Mouse (Mus musculus) forebrain, embryonic 11.5 days (tissue): ENCODE measurements around the gene Col4a3bp. TPM values are rescaled to one million over a fixed set of nuclear protein-coding genes. Genes with fewer than 3 reads are reported as not detected.

Experiments used
- ATAC-seq: fragments of 200-750 bp; cut with Nextera tagmentation; replicated peaks from 2 replicates; pipeline ENCODE4 v1.8.0; 2017; ENCODE audit warnings: moderate TSS enrichment; ENCODE audit not compliant: low FRiP score
- DNase-seq: peaks from one replicate; pipeline ENCODE4 v3.0.0-alpha.2; 2017; ENCODE audit warnings: low spot score
- H3K27ac ChIP-seq: fragments of 300-500 bp; sonication (generic); 2 replicates; pipeline ENCODE4 v1.5.1; 2014; ENCODE audit warnings: low read depth, low read length
- H3K27me3 ChIP-seq: fragments of 300-500 bp; sonication (generic); 2 replicates; pipeline ENCODE4 v1.6.1; 2014; ENCODE audit warnings: mild to moderate bottlenecking, low read length, mixed read lengths; ENCODE audit not compliant: control insufficient read depth, insufficient read depth
- H3K36me3 ChIP-seq: fragments of 300-500 bp; sonication (generic); 2 replicates; pipeline ENCODE4 v1.6.1; 2014; ENCODE audit warnings: mild to moderate bottlenecking, low read length, moderate library complexity, mixed read lengths; ENCODE audit not compliant: control insufficient read depth, insufficient read depth
- H3K4me1 ChIP-seq: fragments of 300-500 bp; sonication (generic); replicated peaks from 2 replicates; pipeline ENCODE4 v1.6.1; 2014; ENCODE audit warnings: low read length, mixed read lengths; ENCODE audit not compliant: control insufficient read depth, insufficient read depth
- H3K4me2 ChIP-seq: fragments of 300-500 bp; sonication (generic); 2 replicates; pipeline ENCODE4 v1.6.1; 2014; ENCODE audit warnings: low read depth, mild to moderate bottlenecking, low read length, moderate library complexity, mixed read lengths; ENCODE audit not compliant: severe bottlenecking
- H3K4me3 ChIP-seq: fragments of 300-500 bp; sonication (generic); 2 replicates; pipeline ENCODE4 v1.5.1; 2014; ENCODE audit warnings: low read depth, low read length
- H3K9ac ChIP-seq: fragments of 300-500 bp; sonication (generic); 2 replicates; pipeline ENCODE4 v1.6.1; 2014; ENCODE audit warnings: low read length
- H3K9me3 ChIP-seq: fragments of 300-500 bp; sonication (generic); 2 replicates; pipeline ENCODE4 v1.6.1; 2016; ENCODE audit warnings: low read length, mixed read lengths; ENCODE audit not compliant: control insufficient read depth
- WGBS: fragments of 180-500 bp; shearing (Covaris S2); extraction: QIAGEN DNeasy Blood & Tissue Kit; methylation state at CpG from one replicate; pipeline ENCODE4 v1.1.7; 2014; 5-methylcytosine and 5-hydroxymethylcytosine counted together
- polyA plus RNA-seq: library from polyadenylated mRNA; unstranded; fragments of >200 nt; fragmentation: Nextera tagmentation; extraction: Ambion mirVana; gene quantifications from 2 replicates; pipeline ENCODE4 v1.2.1, GENCODE M21; 2014

Col4a3bp gene
- polyA plus RNA-seq, 1 experiment from 2014 or later = 8.0 TPM

GRCm38 (mm10) chr13:96586540-96586939 lies 44.1 kb downstream of the Col4a3bp start:
- 97% methylated on average over 5 of the region's 5 CpGs for WGBS
- H3K4me1 ChIP-seq = no peaks in the 10 kb centered on the region

GRCm38 (mm10) chr13:96588642-96589041 lies 46.2 kb downstream of the Col4a3bp start:
- DNase-seq = no peak
- H3K36me3 ChIP-seq = no peaks in the 10 kb centered on the region
- H3K27ac ChIP-seq = no peak overlapping the region
- ATAC-seq = no peak
- H3K4me1 ChIP-seq = no peaks in the 10 kb centered on the region
- WGBS = 70% methylated on average over 1 of the region's 1 CpGs
- no peak overlapping the region for H3K9ac ChIP-seq
- H3K4me2 ChIP-seq = no peak overlapping the region
- no peaks in the 10 kb centered on the region for H3K27me3 ChIP-seq
- no peak overlapping the region for H3K4me3 ChIP-seq
- H3K9me3 ChIP-seq = no peaks in the 10 kb centered on the region

More at GRCm38 (mm10) chr13:96586540-96586939, 44.1 kb downstream of the Col4a3bp start:
- no peaks in the 10 kb centered on the region for H3K9me3 ChIP-seq
- H3K27ac ChIP-seq = no peak overlapping the region
- no peak overlapping the region for H3K4me3 ChIP-seq
- no peak overlapping the region for H3K9ac ChIP-seq
- DNase-seq = no peak
- no peak for ATAC-seq
- no peaks in the 10 kb centered on the region for H3K27me3 ChIP-seq
- no peaks in the 10 kb centered on the region for H3K36me3 ChIP-seq
- no peak overlapping the region for H3K4me2 ChIP-seq

- Histone ChIP-seq H3K4me2 (no peak overlapping the region), H3K9ac (no peak overlapping the region), H3K4me1 (no peaks in the 10 kb centered on the region), H3K27ac (no peak overlapping the region), H3K4me3 (no peak overlapping the region), H3K9me3 (no peaks in the 10 kb centered on the region), H3K36me3 (no peaks in the 10 kb centered on the region), H3K27me3 (no peaks in the 10 kb centered on the region)
- 11% methylated on average over 1 of the region's 1 CpGs for WGBS
- no peak for DNase-seq
- no peak for ATAC-seq
These were observed 51.2 kb downstream of the Col4a3bp start for GRCm38 (mm10) chr13:96593621-96594020.

- no peak overlapping the region for H3K4me2 ChIP-seq
- H3K27ac ChIP-seq = no peak overlapping the region
- H3K4me3 ChIP-seq = no peak overlapping the region
- ATAC-seq (no peak), DNase-seq (no peak)
- no peaks in the 10 kb centered on the region for H3K27me3 ChIP-seq
- 81% methylated on average over 4 of the region's 4 CpGs for WGBS
- no peak overlapping the region for H3K9ac ChIP-seq
- H3K4me1 ChIP-seq = no peaks in the 10 kb centered on the region
- no peaks in the 10 kb centered on the region for H3K9me3 ChIP-seq
- H3K36me3 ChIP-seq = no peaks in the 10 kb centered on the region
These were observed 51.7 kb downstream of the Col4a3bp start for GRCm38 (mm10) chr13:96594070-96594469.

- no peak overlapping the region for H3K4me3 ChIP-seq
- DNase-seq = no peak
- H3K36me3 ChIP-seq = no peaks in the 10 kb centered on the region
- no peaks in the 10 kb centered on the region for H3K9me3 ChIP-seq
- no peak overlapping the region for H3K4me2 ChIP-seq
- H3K27me3 ChIP-seq = no peaks in the 10 kb centered on the region
- H3K27ac ChIP-seq = no peak overlapping the region
- no peaks in the 10 kb centered on the region for H3K4me1 ChIP-seq
- no peak for ATAC-seq
- WGBS = 92% methylated on average over 9 of the region's 9 CpGs
- H3K9ac ChIP-seq = no peak overlapping the region
These were observed 56.8 kb downstream of the Col4a3bp start for GRCm38 (mm10) chr13:96599182-96599581.

GRCm38 (mm10) chr13:96604242-96604641 lies 61.8 kb downstream of the Col4a3bp start:
- no peaks in the 10 kb centered on the region for H3K9me3 ChIP-seq
- H3K27ac ChIP-seq = no peak overlapping the region
- no peak overlapping the region for H3K9ac ChIP-seq
- no peak overlapping the region for H3K4me2 ChIP-seq
- 91% methylated on average over 2 of the region's 2 CpGs for WGBS
- no peaks in the 10 kb centered on the region for H3K36me3 ChIP-seq
- H3K27me3 ChIP-seq = no peaks in the 10 kb centered on the region
- H3K4me1 ChIP-seq = no peaks in the 10 kb centered on the region
- DNase-seq (no peak), ATAC-seq (no peak)
- H3K4me3 ChIP-seq = no peak overlapping the region

- Histone ChIP-seq H3K9me3 (no peaks in the 10 kb centered on the region), H3K4me3 (no peak overlapping the region), H3K27me3 (no peaks in the 10 kb centered on the region), H3K36me3 (no peaks in the 10 kb centered on the region), H3K4me1 (no peaks in the 10 kb centered on the region), H3K9ac (no peak overlapping the region), H3K4me2 (no peak overlapping the region), H3K27ac (no peak overlapping the region)
- ATAC-seq (no peak), DNase-seq (no peak)
- 93% methylated on average over 3 of the region's 3 CpGs for WGBS
These were observed 72.2 kb downstream of the Col4a3bp start for GRCm38 (mm10) chr13:96614615-96615014.

- no peaks in the 10 kb centered on the region for H3K27me3 ChIP-seq
- H3K9ac ChIP-seq = no peak overlapping the region
- 79% methylated on average over 1 of the region's 1 CpGs for WGBS
- H3K27ac ChIP-seq = no peak overlapping the region
- no peak overlapping the region for H3K4me3 ChIP-seq
- H3K9me3 ChIP-seq = no peaks in the 10 kb centered on the region
- no peak overlapping the region for H3K4me2 ChIP-seq
- no peak for ATAC-seq
- H3K4me1 ChIP-seq = no peaks in the 10 kb centered on the region
- no peak for DNase-seq
- H3K36me3 ChIP-seq = no peaks in the 10 kb centered on the region
These were observed 78.5 kb downstream of the Col4a3bp start for GRCm38 (mm10) chr13:96620891-96621290.

GRCm38 (mm10) chr13:96630396-96630795 lies 88.0 kb downstream of the Col4a3bp start:
- H3K27me3 ChIP-seq = no peaks in the 10 kb centered on the region
- ATAC-seq = no peak

More at GRCm38 (mm10) chr13:96630396-96630795, 88.0 kb downstream of the Col4a3bp start:
- Histone ChIP-seq H3K4me1 (no peaks in the 10 kb centered on the region), H3K9ac (no peak overlapping the region), H3K36me3 (no peaks in the 10 kb centered on the region), H3K4me3 (no peak overlapping the region), H3K27ac (no peak overlapping the region), H3K9me3 (no peaks in the 10 kb centered on the region), H3K4me2 (no peak overlapping the region)
- 92% methylated on average over 4 of the region's 4 CpGs for WGBS
- DNase-seq = no peak
